Mouse (Mus musculus) brown adipose tissue, adult 24 weeks (tissue): ENCODE results near the gene Noct. TPM values are rescaled to one million over a fixed set of nuclear protein-coding genes. Genes with fewer than 3 reads are reported as not detected.
A peak's percentile ranks its signal among the peaks of the same experiment; 100 is the strongest.
"Not testable (repeated sequence)": the region's sequence is repeated elsewhere in the genome, so short reads cannot be mapped to it uniquely, and the experiment has no call there.

Experiments
- H3K27ac ChIP-seq: fragments of 200-500 bp; replicated peaks from 2 replicates; pipeline ENCODE4 v1.5.1; 2012; ENCODE audit warnings: low read depth, mild to moderate bottlenecking, low read length
- H3K4me1 ChIP-seq: fragments of 200-500 bp; 2 replicates; pipeline ENCODE4 v1.6.1; 2012; ENCODE audit warnings: low read length, mixed read lengths; ENCODE audit not compliant: control insufficient read depth, insufficient read depth, insufficient read length
- H3K4me3 ChIP-seq: fragments of 200-500 bp; 2 replicates; pipeline ENCODE4 v1.5.1; 2012; ENCODE audit warnings: low read depth, mild to moderate bottlenecking, low read length, moderate library complexity; ENCODE audit not compliant: insufficient read depth
- polyA plus RNA-seq: library from polyadenylated mRNA; stranded (reverse); fragments of >200 nt; gene quantifications from 2 replicates; pipeline ENCODE4 v1.2.4, GENCODE M21; 2012; ENCODE audit not compliant: missing spikeins, insufficient read depth, insufficient read length

Gene Noct
- polyA plus RNA-seq, 1 experiment: 38.8 TPM

GRCm38 (mm10) chr3:51199130-51199529, 25.1 kb upstream of the Noct start:
- Histone ChIP-seq H3K4me3 (no peak overlapping the region), H3K27ac (0 out of 2 replicates have a peak overlapping the region, but pooled peaks have one; percentile 11), H3K4me1 (peaks cover 32% of the 10 kb centered on the region)

- no peak overlapping the region for H3K4me3 ChIP-seq
- H3K4me1 ChIP-seq: peaks cover 21% of the 10 kb centered on the region
- H3K27ac ChIP-seq: no peak overlapping the region
Measured at GRCm38 (mm10) chr3:51200311-51200710, 23.9 kb upstream of the Noct start.

- Histone ChIP-seq H3K4me1 (peaks cover 17% of the 10 kb centered on the region), H3K27ac (peak overlapping the region; percentile 84; the same call in 1 of the 2 replicates), H3K4me3 (no peak overlapping the region)
Measured at GRCm38 (mm10) chr3:51200894-51201293, 23.4 kb upstream of the Noct start.

DNA sequence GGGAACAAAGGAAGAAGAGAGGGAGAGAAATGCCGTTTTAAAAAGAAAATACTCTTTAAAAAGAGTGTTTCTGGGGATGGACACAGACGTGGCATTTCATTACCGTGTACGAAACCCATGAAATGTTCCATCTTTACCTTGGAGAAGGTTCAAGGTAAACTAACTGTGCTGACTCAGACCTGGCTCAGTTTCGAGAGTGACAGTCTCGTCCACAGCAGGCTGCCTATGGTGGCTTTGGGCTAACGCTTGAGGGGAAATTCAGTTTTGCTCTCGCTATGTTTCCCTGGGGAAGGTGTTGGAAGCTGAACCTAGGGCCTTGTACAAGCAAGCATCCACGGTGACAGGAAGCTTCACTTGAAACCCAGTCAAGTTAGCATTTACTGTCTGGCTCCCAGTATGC, 22.3 kb upstream of the Noct start:
- Histone ChIP-seq H3K4me3 (no peak overlapping the region), H3K27ac (peak overlapping the region; percentile 84), H3K4me1 (peaks cover 9% of the 10 kb centered on the region)

DNA sequence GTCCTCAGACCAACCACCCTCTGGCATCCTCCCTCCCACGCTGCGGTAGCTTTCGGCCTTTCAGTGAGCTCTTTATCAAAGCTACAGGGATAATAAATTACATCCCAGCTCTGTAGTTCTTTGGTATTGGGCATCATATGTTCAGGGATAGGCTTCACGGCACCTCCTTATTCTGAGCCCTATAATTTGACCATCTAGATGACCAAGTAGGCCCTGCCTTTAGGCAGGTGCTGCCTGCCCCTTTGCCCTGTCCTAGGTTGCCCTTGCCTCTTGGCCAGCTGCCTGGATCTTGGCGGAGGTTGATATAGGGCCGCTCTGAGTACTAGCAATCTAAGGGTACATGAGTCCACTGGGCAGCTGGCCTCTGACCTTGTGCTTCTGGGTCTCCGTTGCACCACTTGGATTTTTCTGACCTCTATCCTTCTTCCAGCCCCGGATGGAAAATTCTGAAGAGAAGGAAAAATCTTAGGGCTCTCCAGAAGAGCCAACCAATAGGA, 21.7 kb upstream of the Noct start:
- Histone ChIP-seq H3K4me1 (peaks cover 9% of the 10 kb centered on the region), H3K27ac (peak overlapping the region; percentile 84), H3K4me3 (no peak overlapping the region)

DNA sequence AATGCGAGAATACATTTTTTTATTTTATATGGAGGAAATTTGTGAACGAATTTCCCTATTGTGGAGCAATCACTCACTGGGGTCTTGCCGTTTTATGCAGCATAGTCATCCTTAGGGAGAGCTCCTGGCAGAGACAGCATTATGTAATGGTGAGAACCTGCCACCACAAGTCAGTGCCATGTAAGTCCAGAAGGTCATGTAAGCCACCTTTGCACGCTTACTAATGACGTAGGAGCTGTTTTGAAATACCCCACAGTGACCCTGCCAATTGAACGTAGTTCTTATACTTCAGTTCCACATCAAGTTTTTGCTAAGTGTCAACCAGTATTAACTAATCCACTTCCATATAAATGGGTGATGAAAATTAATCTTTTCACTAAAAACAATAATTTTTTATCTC, 20.3 kb upstream of the Noct start:
- H3K27ac ChIP-seq: peak overlapping the region; percentile 75

DNA sequence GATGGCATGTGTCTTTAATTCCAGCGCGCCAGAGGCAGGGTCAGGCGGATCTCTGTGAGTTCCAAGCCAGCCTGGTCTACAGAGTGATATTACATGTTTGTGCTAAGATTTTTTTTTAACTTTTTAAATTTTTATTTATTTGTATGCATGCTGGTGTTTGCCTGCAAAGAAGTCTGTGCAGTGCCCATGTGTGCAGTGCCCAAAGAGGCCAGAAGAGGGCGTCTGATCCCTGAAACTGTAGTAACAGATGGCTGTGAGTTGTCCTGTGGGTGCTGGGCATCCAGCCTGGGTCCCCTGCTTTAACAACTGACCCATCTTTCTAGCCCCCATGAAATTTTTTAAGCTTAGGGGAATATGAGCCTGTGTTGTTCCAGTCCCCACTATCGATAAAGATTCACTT, 19.8 kb upstream of the Noct start:
- no peak overlapping the region for H3K4me3 ChIP-seq
- peak overlapping the region; percentile 78 for H3K27ac ChIP-seq
- H3K4me1 ChIP-seq: no peaks in the 10 kb centered on the region; the same call in 1 of the 2 replicates

More for the DNA sequence above, 20.3 kb upstream of the Noct start:
- Histone ChIP-seq H3K4me1 (peaks cover 5% of the 10 kb centered on the region; the same call in 1 of the 2 replicates), H3K4me3 (no peak overlapping the region)

- no peaks in the 10 kb centered on the region; the same call in 1 of the 2 replicates for H3K4me1 ChIP-seq
- H3K4me3 ChIP-seq: no peak overlapping the region
- peak overlapping the region; percentile 78; the same call in 1 of the 2 replicates for H3K27ac ChIP-seq
Measured at GRCm38 (mm10) chr3:51204897-51205296, 19.4 kb upstream of the Noct start.

- Histone ChIP-seq H3K4me1 (peaks cover 11% of the 10 kb centered on the region), H3K4me3 (no peak overlapping the region), H3K27ac (no peak overlapping the region)
Measured at GRCm38 (mm10) chr3:51206521-51206920, 17.7 kb upstream of the Noct start.

DNA sequence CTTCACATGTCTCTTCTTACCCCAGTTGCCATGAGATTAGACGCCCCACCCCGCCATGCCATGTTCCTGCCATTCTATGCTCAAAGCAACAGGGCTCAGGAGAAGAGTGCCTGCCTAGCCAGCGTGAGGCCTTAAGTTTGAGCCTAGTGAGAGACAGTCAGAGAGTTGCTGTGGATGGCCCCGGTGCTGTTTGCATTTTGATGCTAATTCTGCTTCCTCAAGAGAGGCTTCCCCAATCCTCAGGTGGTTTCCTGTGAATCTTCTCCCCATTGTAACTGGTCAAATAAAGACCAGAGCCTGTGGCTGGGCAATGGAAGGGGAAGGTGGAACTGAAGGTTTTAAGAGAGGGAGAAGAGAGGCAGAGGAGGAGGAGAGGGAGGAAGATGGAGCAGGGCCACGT, 15.6 kb upstream of the Noct start:
- H3K4me1 ChIP-seq: peaks cover 20% of the 10 kb centered on the region
- H3K4me3 ChIP-seq: no peak overlapping the region
- peak overlapping the region; percentile 72 for H3K27ac ChIP-seq

DNA sequence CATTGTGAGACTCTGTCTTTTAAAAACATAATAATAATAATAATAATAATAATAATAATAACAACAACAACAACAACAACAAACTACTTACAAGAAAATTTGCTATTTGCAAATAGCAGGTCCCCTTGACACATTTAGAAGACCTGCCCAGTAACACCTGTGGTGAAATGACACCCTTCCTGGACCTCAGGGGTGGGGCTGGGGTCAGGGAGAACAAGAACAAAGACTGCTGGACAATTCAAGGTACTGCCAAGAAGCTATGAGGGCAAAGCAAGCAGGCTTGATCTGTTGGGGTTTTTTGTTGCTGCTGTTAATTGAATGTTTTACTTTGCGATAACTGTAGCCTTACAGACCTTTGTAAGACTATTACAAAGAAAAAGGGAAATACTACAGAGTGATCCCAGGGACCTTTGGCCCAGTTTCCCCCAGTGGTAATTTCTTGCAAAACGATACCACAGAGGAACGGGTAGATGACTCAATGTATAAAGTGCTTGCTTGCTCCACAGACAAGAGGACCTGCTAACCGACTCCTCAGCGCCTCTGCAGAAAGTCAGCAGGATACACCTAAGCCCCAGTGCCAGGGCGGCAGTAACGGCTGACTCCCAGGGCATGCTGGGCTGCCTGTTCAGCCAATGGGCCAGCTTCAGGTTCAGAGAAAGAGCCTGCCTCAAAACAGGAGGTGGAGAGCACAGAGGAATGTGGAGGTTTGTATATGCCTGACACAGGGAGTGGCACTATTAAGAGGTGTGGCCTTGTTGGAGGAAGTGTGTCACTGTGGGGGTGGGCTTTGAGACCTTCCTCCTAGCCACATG, 14.5 kb upstream of the Noct start:
- no peak overlapping the region for H3K4me3 ChIP-seq
- peak overlapping the region; percentile 85 for H3K27ac ChIP-seq
- peaks cover 22% of the 10 kb centered on the region for H3K4me1 ChIP-seq

GRCm38 (mm10) chr3:51210485-51210884, 13.8 kb upstream of the Noct start:
- H3K27ac ChIP-seq: peak overlapping the region; percentile 82
- peaks cover 22% of the 10 kb centered on the region for H3K4me1 ChIP-seq
- no peak overlapping the region for H3K4me3 ChIP-seq

DNA sequence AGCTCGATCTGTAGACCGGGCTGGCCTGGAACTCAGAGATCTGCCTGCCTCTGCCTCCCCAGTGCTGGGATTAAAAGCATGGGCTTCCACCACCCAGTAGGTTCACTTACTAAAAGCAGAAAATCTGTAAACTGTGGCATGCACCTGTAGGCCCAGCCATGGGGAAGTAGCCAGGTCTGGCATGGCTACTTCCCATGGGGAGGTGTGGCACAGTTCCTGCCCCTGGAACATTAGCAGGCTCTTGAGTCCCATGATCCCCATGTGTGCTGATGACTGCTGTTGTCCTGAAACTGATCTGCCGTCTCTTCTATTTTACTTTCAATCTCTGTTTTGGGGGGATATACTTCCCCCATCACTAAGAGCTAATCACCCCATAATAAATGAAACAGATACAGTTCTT, 11.1 kb upstream of the Noct start:
- peaks cover 22% of the 10 kb centered on the region for H3K4me1 ChIP-seq
- peak overlapping the region; percentile 93 for H3K27ac ChIP-seq
- no peak overlapping the region for H3K4me3 ChIP-seq

- Histone ChIP-seq H3K4me1 (peaks cover 17% of the 10 kb centered on the region), H3K4me3 (no peak overlapping the region), H3K27ac (0 out of 2 replicates have a peak overlapping the region, but pooled peaks have one; percentile 5)
Measured at GRCm38 (mm10) chr3:51215681-51216080, 8.6 kb upstream of the Noct start.

DNA sequence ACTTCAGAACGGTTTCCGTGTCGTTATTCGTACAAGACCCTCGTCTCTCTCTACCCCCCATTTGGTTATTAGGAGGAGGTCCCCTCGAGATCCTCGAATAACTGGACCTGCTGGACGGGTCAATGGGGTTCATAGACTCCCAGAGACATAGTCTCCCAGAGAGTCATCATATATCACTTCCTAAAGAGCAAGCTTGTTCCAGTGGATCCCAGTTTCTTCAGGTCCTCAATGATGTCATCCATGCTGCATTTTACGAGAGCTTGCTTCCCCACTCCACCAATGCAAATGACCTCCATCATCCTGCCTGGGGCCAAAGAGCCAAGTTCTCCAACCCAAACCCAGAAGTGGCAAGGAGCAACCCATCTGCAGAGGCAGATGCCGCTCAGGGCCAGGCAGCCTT, 7.9 kb upstream of the Noct start:
- H3K4me3 ChIP-seq: not testable (repeated sequence)

GRCm38 (mm10) chr3:51218385-51218784, 5.9 kb upstream of the Noct start:
- H3K4me1 ChIP-seq, H3K27ac ChIP-seq, H3K4me3 ChIP-seq: not testable (repeated sequence)

More for the DNA sequence above, 7.9 kb upstream of the Noct start:
- H3K27ac ChIP-seq: not testable (repeated sequence)
- peaks cover 13% of the 10 kb centered on the region for H3K4me1 ChIP-seq
